Mouse (Mus musculus) ES-E14 (cell line): ENCODE measurements at regions not wholly inside any gene's neighbourhood (a gene's known extent, or its start where the extent isn't known, plus 50 kb on each side); places are given as distances from the start of the nearest gene placed in this dataset.
"Not testable (repeated sequence)": the region's sequence is repeated elsewhere in the genome, so short reads cannot be mapped to it uniquely, and the experiment has no call there.

ENCODE experiments used
- DNase-seq: peaks from one replicate; pipeline ENCODE4 v3.0.0-alpha.2; 2013; ENCODE audit warnings: low read depth, low spot score
- H3K27ac ChIP-seq: 2 replicates; pipeline ENCODE4 v1.5.1; 2012; ENCODE audit warnings: low read depth, mild to moderate bottlenecking, low read length, moderate library complexity, mixed read lengths; ENCODE audit not compliant: poor library complexity, insufficient read depth, severe bottlenecking
- H3K36me3 ChIP-seq: 2 replicates; pipeline ENCODE4 v1.6.1; 2012; ENCODE audit warnings: mild to moderate bottlenecking, low read length, moderate library complexity, mixed read lengths; ENCODE audit not compliant: control insufficient read depth, poor library complexity, insufficient read depth, severe bottlenecking
- H3K4me1 ChIP-seq, 2 experiments: fragments of 150-350 bp in 1 of 2; sonication (generic) in 1 of 2; 2 replicates each; pipeline ENCODE4 v1.6.1; 2012; ENCODE audit warnings: low read length in 2 of 2, mild to moderate bottlenecking in 1 of 2, mixed read lengths in 1 of 2; ENCODE audit not compliant: control insufficient read depth in 2 of 2, insufficient read depth in 2 of 2, poor library complexity in 1 of 2
- H3K4me3 ChIP-seq, 2 experiments: fragments of 150-350 bp in 1 of 2; sonication (generic) in 1 of 2; 2 replicates each; pipeline ENCODE4 v1.5.1; 2012; ENCODE audit warnings: low read length in 2 of 2, low read depth in 1 of 2, mild to moderate bottlenecking in 1 of 2, mixed read lengths in 1 of 2; ENCODE audit not compliant: insufficient read depth in 1 of 2, poor library complexity in 1 of 2, severe bottlenecking in 1 of 2
- H3K9ac ChIP-seq: 2 replicates; pipeline ENCODE4 v1.6.1; 2012; ENCODE audit warnings: low read depth, mild to moderate bottlenecking, low read length, mixed read lengths; ENCODE audit not compliant: poor library complexity, insufficient read depth, severe bottlenecking
- H3K9me3 ChIP-seq: fragments of 150-350 bp; sonication (generic); 2 replicates; pipeline ENCODE4 v1.6.1; 2012; ENCODE audit warnings: low read depth, mild to moderate bottlenecking, low read length; ENCODE audit not compliant: control insufficient read depth, insufficient read depth
- CHD2 ChIP-seq: IDR thresholded peaks from 2 replicates; pipeline ENCODE4 v1.6.1; 2014; ENCODE audit warnings: mild to moderate bottlenecking, low read depth, low read length, inconsistent platforms
- HCFC1 ChIP-seq: IDR thresholded peaks from 2 replicates; pipeline ENCODE4 v1.6.1; 2012; ENCODE audit warnings: low read length, inconsistent platforms, borderline replicate concordance; ENCODE audit not compliant: insufficient read depth
- MAFK ChIP-seq: IDR thresholded peaks from 2 replicates; pipeline ENCODE4 v1.6.1; 2014; ENCODE audit warnings: mild to moderate bottlenecking, low read depth, low read length, inconsistent platforms; ENCODE audit not compliant: insufficient read depth
- ZC3H11A ChIP-seq: IDR thresholded peaks from 2 replicates; pipeline ENCODE4 v1.6.1; 2012; ENCODE audit warnings: low read depth, mild to moderate bottlenecking, inconsistent platforms, low read length, borderline replicate concordance
- ZNF384 ChIP-seq: IDR thresholded peaks from 2 replicates; pipeline ENCODE4 v1.6.1; 2012; ENCODE audit warnings: low read depth, low read length, inconsistent platforms
- in situ Hi-C, 2 experiments: fragments of 600-800 bp; cut with MboI; formaldehyde crosslinking; loops; one replicate each; pipeline ENCODE4 v1.15.1; 2025; ENCODE audit warnings: low sequenced_read_pairs in 2 of 2, inconsistent platforms in 1 of 2; ENCODE audit not compliant: unreplicated experiment in 2 of 2

DNA sequence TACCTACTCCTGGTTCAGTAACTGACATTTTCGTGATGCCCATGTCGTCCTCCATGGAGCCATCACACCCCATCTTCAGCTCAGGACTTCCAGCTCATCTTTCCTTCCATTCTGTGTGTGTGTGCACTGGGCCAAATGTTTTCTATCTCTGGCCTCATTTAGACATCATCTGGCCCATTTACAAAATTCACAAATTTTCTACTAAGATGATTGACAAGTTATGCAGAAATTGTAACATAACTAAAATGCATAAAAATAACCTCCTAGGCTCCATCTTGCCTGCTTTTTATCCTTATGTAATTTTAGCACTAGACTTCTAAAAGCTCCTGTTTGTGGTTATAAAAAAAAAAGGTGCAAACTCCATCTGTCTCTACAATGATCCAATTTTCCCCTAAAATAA, 130.8 kb upstream of the Kcnk2 start:
- no peak overlapping the region for H3K9ac ChIP-seq
- DNase-seq: no peak
- no peak overlapping the region for H3K4me3 ChIP-seq
- no peak overlapping the region for H3K27ac ChIP-seq
- no peaks in the 10 kb centered on the region for H3K36me3 ChIP-seq
- no peaks in the 10 kb centered on the region for H3K9me3 ChIP-seq
- no peak for TF ChIP-seq ZNF384
- no peak for TF ChIP-seq HCFC1
- no peak for TF ChIP-seq ZC3H11A
- TF ChIP-seq CHD2: no peak
- in situ Hi-C loops: no loop called here
- H3K4me1 ChIP-seq: no peaks in the 10 kb centered on the region

DNA sequence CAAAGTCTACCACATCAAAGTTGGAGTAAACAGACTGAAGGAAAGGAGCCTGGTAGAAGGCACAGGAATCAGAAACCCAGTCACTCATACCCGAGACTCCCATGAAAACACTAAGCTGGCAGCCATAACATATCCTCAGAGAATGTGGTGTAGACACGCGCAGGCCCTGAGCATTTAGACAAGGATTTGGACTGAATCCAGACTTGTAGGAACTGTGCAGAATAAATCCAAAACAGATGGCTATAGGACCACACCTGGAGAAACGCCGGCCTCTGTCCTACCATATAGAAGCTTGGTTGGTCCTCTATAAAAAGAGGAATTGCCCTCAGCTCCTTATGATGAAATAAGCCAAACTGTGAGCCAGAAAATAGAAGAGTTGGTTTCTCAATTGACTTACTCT, 124.3 kb upstream of the Kcnk2 start:
- H3K36me3 ChIP-seq: no peaks in the 10 kb centered on the region
- no peak for DNase-seq

DNA sequence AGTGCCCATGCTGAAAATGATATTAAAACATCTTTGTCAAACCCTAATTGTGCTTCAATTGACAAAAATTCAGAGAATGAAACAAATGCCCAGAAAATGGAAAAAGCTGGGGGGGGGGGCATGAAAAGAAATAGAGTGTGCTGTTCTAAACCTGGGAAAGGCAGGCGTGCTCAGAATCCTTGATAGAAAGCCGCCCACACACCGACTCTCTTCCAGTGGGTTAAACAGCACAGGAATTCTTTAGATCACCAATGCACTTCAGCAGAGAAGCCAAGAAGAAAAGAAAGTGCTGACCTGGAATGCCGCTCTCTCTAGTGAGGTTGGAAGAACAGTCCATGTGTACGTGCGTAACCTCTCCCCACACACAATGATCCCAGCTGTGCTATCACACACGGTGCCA, 113.4 kb upstream of the Kcnk2 start:
- Histone ChIP-seq H3K9me3 (no peaks in the 10 kb centered on the region), H3K9ac (no peak overlapping the region), H3K4me1 (no peaks in the 10 kb centered on the region), H3K36me3 (no peaks in the 10 kb centered on the region), H3K27ac (no peak overlapping the region), H3K4me3 (no peak overlapping the region)
- DNase-seq: no peak
- in situ Hi-C loops: no loop called here
- TF ChIP-seq ZNF384 (no peak), ZC3H11A (no peak), CHD2 (no peak), MAFK (no peak), HCFC1 (no peak)

More for the DNA sequence above, 124.3 kb upstream of the Kcnk2 start:
- H3K27ac ChIP-seq: no peak overlapping the region
- in situ Hi-C loops: no loop called here
- H3K9ac ChIP-seq: no peak overlapping the region
- no peaks in the 10 kb centered on the region for H3K9me3 ChIP-seq
- no peak for TF ChIP-seq HCFC1
- TF ChIP-seq CHD2: no peak
- TF ChIP-seq ZC3H11A: no peak
- TF ChIP-seq MAFK: no peak
- H3K4me1 ChIP-seq: no peaks in the 10 kb centered on the region
- H3K4me3 ChIP-seq: no peak overlapping the region

DNA sequence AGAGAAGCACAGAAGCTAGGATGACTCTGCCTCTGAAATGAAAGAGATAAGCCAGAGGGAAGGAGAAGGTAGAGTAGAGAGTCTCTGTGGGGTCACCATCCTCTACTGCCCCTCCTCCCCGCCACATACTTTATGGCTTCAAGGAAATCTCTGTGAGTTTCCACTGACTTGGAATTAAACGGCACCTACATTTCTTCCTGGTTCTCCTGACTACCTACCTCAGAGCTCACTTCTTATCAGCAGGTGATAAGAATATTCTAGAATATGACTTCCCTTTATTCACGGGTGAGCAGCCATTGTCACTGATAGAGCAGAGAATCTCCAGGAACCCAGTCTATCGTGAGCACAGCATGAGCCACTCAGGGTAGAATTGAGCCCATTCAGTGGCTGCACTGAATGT, 111.3 kb upstream of the Kcnk2 start:
- Histone ChIP-seq H3K4me1 (no peaks in the 10 kb centered on the region), H3K4me3 (no peak overlapping the region), H3K27ac (no peak overlapping the region), H3K9ac (no peak overlapping the region), H3K36me3 (no peaks in the 10 kb centered on the region), H3K9me3 (no peaks in the 10 kb centered on the region)
- no peak for TF ChIP-seq MAFK
- TF ChIP-seq ZC3H11A: no peak
- TF ChIP-seq ZNF384: no peak
- no peak for TF ChIP-seq CHD2
- DNase-seq: no peak
- in situ Hi-C loops: no loop called here

DNA sequence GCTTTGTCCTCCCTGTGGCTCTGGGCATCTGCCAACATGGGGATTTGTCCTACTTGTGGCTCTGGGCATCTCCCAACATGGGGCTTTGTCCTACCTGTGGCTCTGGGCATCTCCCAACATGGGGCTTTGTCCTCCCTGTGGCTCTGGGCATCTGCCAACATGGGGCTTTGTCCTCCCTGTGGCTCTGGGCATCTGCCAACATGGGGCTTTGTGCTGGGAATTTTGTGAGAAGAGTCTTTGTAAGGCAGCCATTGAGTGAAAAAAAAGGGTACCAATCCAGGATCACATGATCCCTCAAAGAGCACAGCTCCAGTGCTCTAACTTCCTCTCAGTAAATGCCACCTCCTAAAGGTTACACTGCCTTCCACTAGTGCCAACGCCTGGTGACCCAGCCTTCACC, 105.2 kb upstream of the Kcnk2 start:
- H3K9me3 ChIP-seq, H3K36me3 ChIP-seq, in situ Hi-C loops, H3K4me3 ChIP-seq, H3K4me1 ChIP-seq, H3K9ac ChIP-seq, H3K27ac ChIP-seq, DNase-seq: not testable (repeated sequence)
